ENCODE assay signal across 24 mouse cellular contexts in the genomic region with DNA sequence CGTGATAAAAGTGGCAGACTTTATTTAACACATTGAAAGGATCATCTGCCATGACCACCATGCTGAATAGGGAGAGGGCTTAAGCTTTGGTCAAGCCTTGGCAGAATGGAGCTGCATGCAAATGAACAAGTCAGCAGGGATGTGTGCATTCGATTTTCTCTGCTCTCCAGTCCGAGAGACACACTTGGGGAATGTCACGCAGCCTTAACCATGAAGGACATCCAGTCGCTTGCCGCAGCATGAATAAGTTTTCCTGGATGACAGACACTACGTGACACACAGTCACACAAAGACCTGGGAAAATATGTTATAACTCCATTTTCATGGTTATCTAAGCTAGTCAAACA.
DNase-seq lines count a peak whose midpoint lies in the region; ATAC-seq lines count a peak whose summit lies in the region.
"Had no signal": no experiment of that assay in that cellular context is flagged by ENCODE, and none has a peak within 500 bp of the region (broad histone marks: within the 10 kb centered on the region; RNA-seq: fewer than 3 reads in every experiment).

No protein-coding gene starts in this region.

- no peak overlapping the region for H3K4me2 ChIP-seq in liver, embryonic 11.5 days
- H3K4me2 ChIP-seq in liver, embryonic 12.5 days: no peak overlapping the region
- no peak overlapping the region for H3K4me2 ChIP-seq in midbrain, embryonic 11.5 days
- H3K4me2 ChIP-seq in midbrain, embryonic 14.5 days (ENCODE audit: low read length): no peak overlapping the region
- H3K4me2 ChIP-seq in forebrain, embryonic 12.5 days: no peak overlapping the region
- H3K4me2 ChIP-seq: embryonic facial prominence, embryonic 13.5 days; forebrain, embryonic 13.5 days; heart, embryonic 11.5 days; hindbrain, embryonic 14.5 days had no signal

- no peak overlapping the region for H3K27ac ChIP-seq in liver, embryonic 11.5 days (ENCODE audit: low read depth, low read length)
- H3K27ac ChIP-seq in liver, embryonic 12.5 days: no peak overlapping the region
- H3K27ac ChIP-seq in midbrain, embryonic 11.5 days (ENCODE audit: low read depth, low read length): no peak overlapping the region
- 0 out of 2 replicates have a peak overlapping the region, but pooled peaks have one; percentile 64 for H3K27ac ChIP-seq in midbrain, embryonic 14.5 days (replicated peaks; ENCODE audit: low read depth, low read length)
- no peak overlapping the region for H3K27ac ChIP-seq in forebrain, embryonic 12.5 days
- H3K27ac ChIP-seq: embryonic facial prominence, embryonic 10.5 days; embryonic facial prominence, embryonic 13.5 days; forebrain, embryonic 13.5 days; hindbrain, embryonic 14.5 days; hindbrain, postnatal 0 days had no signal

- no peak overlapping the region for H3K4me3 ChIP-seq in liver, embryonic 11.5 days (ENCODE audit: low read depth, low read length)
- no peak overlapping the region for H3K4me3 ChIP-seq in liver, embryonic 12.5 days
- no peak overlapping the region for H3K4me3 ChIP-seq in midbrain, embryonic 11.5 days (ENCODE audit: low read depth, low read length)
- H3K4me3 ChIP-seq in midbrain, embryonic 14.5 days (replicated peaks; ENCODE audit: low read depth, low read length): no peak overlapping the region
- H3K4me3 ChIP-seq in forebrain, embryonic 12.5 days (replicated peaks): no peak overlapping the region
- H3K4me3 ChIP-seq: embryonic facial prominence, embryonic 10.5 days; embryonic facial prominence, embryonic 13.5 days; erythroblast, embryonic 14.5 days; forebrain, embryonic 13.5 days had no signal

- no peak for ATAC-seq in liver, embryonic 11.5 days (replicated peaks; ENCODE audit: low FRiP score)
- ATAC-seq in liver, embryonic 12.5 days: no peak
- peak; percentile 82 for ATAC-seq in midbrain, embryonic 11.5 days (ENCODE audit: low FRiP score)
- ATAC-seq in midbrain, embryonic 14.5 days (ENCODE audit: low FRiP score, low TSS enrichment): no peak
- ATAC-seq in granulocyte monocyte progenitor cell, adult 5-6 weeks (replicated peaks; ENCODE audit: poor library complexity, severe bottlenecking): no peak
- ATAC-seq in inflammation-experienced regulatory T-cells, adult 6 months: no peak
- ATAC-seq in forebrain, embryonic 12.5 days (ENCODE audit: low FRiP score): no peak
- ATAC-seq: forebrain, embryonic 13.5 days; forebrain, embryonic 16.5 days; hindbrain, postnatal 0 days; Patski had no signal

- no peaks in the 10 kb centered on the region for H3K36me3 ChIP-seq in liver, embryonic 11.5 days (ENCODE audit: control insufficient read depth, insufficient read depth, low read length)
- no peaks in the 10 kb centered on the region for H3K36me3 ChIP-seq in liver, embryonic 12.5 days
- no peaks in the 10 kb centered on the region for H3K36me3 ChIP-seq in midbrain, embryonic 11.5 days (ENCODE audit: control insufficient read depth, insufficient read depth, low read length)
- no peaks in the 10 kb centered on the region for H3K36me3 ChIP-seq in midbrain, embryonic 14.5 days (ENCODE audit: control insufficient read depth, insufficient read depth, low read length)
- no peaks in the 10 kb centered on the region for H3K36me3 ChIP-seq in forebrain, embryonic 12.5 days (replicated peaks)
- H3K36me3 ChIP-seq: embryonic facial prominence, embryonic 10.5 days; embryonic facial prominence, embryonic 13.5 days; G1E had no signal

- H3K9ac ChIP-seq in liver, embryonic 11.5 days (ENCODE audit: low read depth, low read length): no peak overlapping the region
- H3K9ac ChIP-seq in liver, embryonic 12.5 days: no peak overlapping the region
- no peak overlapping the region for H3K9ac ChIP-seq in midbrain, embryonic 11.5 days (ENCODE audit: low read length)
- H3K9ac ChIP-seq in midbrain, embryonic 14.5 days (replicated peaks; ENCODE audit: low read length): no peak overlapping the region
- H3K9ac ChIP-seq in forebrain, embryonic 12.5 days: no peak overlapping the region
- H3K9ac ChIP-seq: embryonic facial prominence, embryonic 13.5 days; forebrain, embryonic 13.5 days; hindbrain, embryonic 14.5 days had no signal

- no peaks in the 10 kb centered on the region for H3K4me1 ChIP-seq in liver, embryonic 11.5 days (replicated peaks; ENCODE audit: control insufficient read depth, insufficient read depth, low read length)
- H3K4me1 ChIP-seq in liver, embryonic 12.5 days: no peaks in the 10 kb centered on the region
- H3K4me1 ChIP-seq in midbrain, embryonic 11.5 days (ENCODE audit: control insufficient read depth, insufficient read depth, low read length): no peaks in the 10 kb centered on the region; the same call in 1 of the 2 replicates
- H3K4me1 ChIP-seq in midbrain, embryonic 14.5 days (ENCODE audit: control insufficient read depth, insufficient read depth, low read length): peaks cover 12% of the 10 kb centered on the region; the same call in 1 of the 2 replicates
- peaks cover 4% of the 10 kb centered on the region; the same call in 1 of the 2 replicates for H3K4me1 ChIP-seq in forebrain, embryonic 12.5 days
- H3K4me1 ChIP-seq: embryonic facial prominence, embryonic 10.5 days; embryonic facial prominence, embryonic 13.5 days had no signal

- no peaks in the 10 kb centered on the region for H3K27me3 ChIP-seq in liver, embryonic 11.5 days (replicated peaks; ENCODE audit: control insufficient read depth, insufficient read depth, low read length)
- no peaks in the 10 kb centered on the region for H3K27me3 ChIP-seq in liver, embryonic 12.5 days (replicated peaks)
- no peaks in the 10 kb centered on the region for H3K27me3 ChIP-seq in midbrain, embryonic 11.5 days (ENCODE audit: control insufficient read depth, insufficient read depth, low read length)
- no peaks in the 10 kb centered on the region for H3K27me3 ChIP-seq in midbrain, embryonic 14.5 days (ENCODE audit: control insufficient read depth, insufficient read depth, low read length)
- no peaks in the 10 kb centered on the region for H3K27me3 ChIP-seq in forebrain, embryonic 12.5 days
- H3K27me3 ChIP-seq: CH12.LX; embryonic facial prominence, embryonic 13.5 days; forebrain, embryonic 13.5 days had no signal

- no peaks in the 10 kb centered on the region for H3K9me3 ChIP-seq in liver, embryonic 11.5 days (ENCODE audit: control insufficient read depth, low read length)
- no peaks in the 10 kb centered on the region for H3K9me3 ChIP-seq in liver, embryonic 12.5 days (replicated peaks)
- peaks cover 2% of the 10 kb centered on the region; the same call in 1 of the 2 replicates for H3K9me3 ChIP-seq in midbrain, embryonic 11.5 days (ENCODE audit: control insufficient read depth, low read length)
- no peaks in the 10 kb centered on the region for H3K9me3 ChIP-seq in midbrain, embryonic 14.5 days (ENCODE audit: control insufficient read depth, low read length)
- no peaks in the 10 kb centered on the region for H3K9me3 ChIP-seq in forebrain, embryonic 12.5 days
- H3K9me3 ChIP-seq: embryonic facial prominence, embryonic 13.5 days; forebrain, embryonic 13.5 days had no signal

- 85% methylated on average over 7 of the region's 7 CpGs for WGBS in liver, embryonic 11.5 days
- 75% methylated on average over 7 of the region's 7 CpGs for WGBS in liver, embryonic 12.5 days (ENCODE audit: insufficient replicate concordance)
- 33% methylated on average over 7 of the region's 7 CpGs for whole genome bisulfite sequencing in midbrain, embryonic 11.5 days
- 6% methylated on average over 7 of the region's 7 CpGs for WGBS in midbrain, embryonic 14.5 days
- 77% methylated on average over 7 of the region's 7 CpGs for WGBS in forebrain, embryonic 12.5 days

- peak; percentile 8 for DNase-seq in liver, embryonic 11.5 days (ENCODE audit: low spot score)
- DNase-seq in midbrain, embryonic 11.5 days (ENCODE audit: low spot score, missing footprints): peak; percentile 90
- peak; percentile 55 for DNase-seq in midbrain, embryonic 14.5 days
- DNase-seq: adrenal gland, postnatal 10 days; adrenal gland, postnatal 36 days; B cell, adult 2 months; embryo, embryonic 11 days; gastrocnemius, postnatal 10 days; gastrocnemius, postnatal 36 days had no signal

Comparison
In these comparisons a context has a peak if more than half of its experiments do, and no peak if none do; other contexts are left out.
1. DNase-seq: peak in every context shown above with its lines; median percentile 90 in midbrain, embryonic 11.5 days; 55 in midbrain, embryonic 14.5 days; 8 in liver, embryonic 11.5 days.